Mouse (Mus musculus) hematopoietic stem cell, adult 5-6 weeks (primary cell): ENCODE data around the gene Entpd7. TPM values are rescaled to one million over a fixed set of nuclear protein-coding genes. Genes with fewer than 3 reads are reported as not detected.

Experiments used
- ATAC-seq, 2 experiments: fragments of 125-278 bp in 1 of 2; replicated peaks in 1 of 2; 2 replicates each; pipeline ENCODE4 v1.8.0; 2016 to 2017; ENCODE audit warnings: inconsistent platforms in 2 of 2, mild to moderate bottlenecking in 2 of 2, moderate number of reproducible peaks in 2 of 2, low read depth in 1 of 2, moderate TSS enrichment in 1 of 2; ENCODE audit not compliant: low FRiP score in 2 of 2, poor library complexity in 2 of 2, severe bottlenecking in 2 of 2, insufficient read depth in 1 of 2, low TSS enrichment in 1 of 2
- total RNA-seq: library from RNA; stranded (forward); fragments of 172-1452, 232-1000 nt; gene quantifications from 2 replicates; pipeline ENCODE4 v1.2.3, GENCODE M21; 2017

The Entpd7 gene
- total RNA-seq: 3.8 and 5.4 TPM in 2 replicates

GRCm38 (mm10) chr19:43689419-43690246, at the start of gene Entpd7:
TSS of gene Entpd7 (plus strand) at chr19:43689672.
- peak; percentile 98 to 100 for ATAC-seq

GRCm38 (mm10) chr19:43641833-43642232, 47.6 kb upstream of the Entpd7 start:
- no peak for ATAC-seq

- no peak for ATAC-seq
These were observed 46.6 kb upstream of the Entpd7 start for GRCm38 (mm10) chr19:43642843-43643242.

GRCm38 (mm10) chr19:43645508-43645907, 44.0 kb upstream of the Entpd7 start:
- peak; percentile 52 to 55 for ATAC-seq

GRCm38 (mm10) chr19:43646852-43647251, 42.6 kb upstream of the Entpd7 start:
- no peak for ATAC-seq

- no peak for ATAC-seq
These were observed 42.2 kb upstream of the Entpd7 start for GRCm38 (mm10) chr19:43647261-43647660.

- ATAC-seq: peak; percentile 66 to 68
These were observed 41.1 kb upstream of the Entpd7 start for GRCm38 (mm10) chr19:43648343-43648742.

GRCm38 (mm10) chr19:43651241-43651785, 38.2 kb upstream of the Entpd7 start:
- no peak for ATAC-seq

- ATAC-seq: peak; percentile 80
These were observed 33.6 kb upstream of the Entpd7 start for GRCm38 (mm10) chr19:43655735-43656492.

- ATAC-seq: peak; percentile 6 to 48; a peak in 1 of 4 replicates
These were observed 29.8 kb upstream of the Entpd7 start for GRCm38 (mm10) chr19:43659632-43660031.

GRCm38 (mm10) chr19:43660774-43661173, 28.7 kb upstream of the Entpd7 start:
- no peak for ATAC-seq

- ATAC-seq: no peak
These were observed 27.1 kb upstream of the Entpd7 start for GRCm38 (mm10) chr19:43662176-43662967.

GRCm38 (mm10) chr19:43663471-43663870, 26.0 kb upstream of the Entpd7 start:
- ATAC-seq: no peak

GRCm38 (mm10) chr19:43665441-43666048, 23.9 kb upstream of the Entpd7 start:
- no peak for ATAC-seq

GRCm38 (mm10) chr19:43666661-43667429, 22.6 kb upstream of the Entpd7 start:
- no peak for ATAC-seq

GRCm38 (mm10) chr19:43667430-43667809, 22.1 kb upstream of the Entpd7 start:
- ATAC-seq: no peak
